Mouse (Mus musculus) cerebellum, adult 2 months (tissue): ENCODE measurements around the gene Hoxc8. TPM values are rescaled to one million over a fixed set of nuclear protein-coding genes. Genes with fewer than 3 reads are reported as not detected.

Source experiments
- DNase-seq, 2 experiments: peaks; one replicate each; pipeline ENCODE4 v3.0.0; 2021
- H3K27ac ChIP-seq: fragments of 200-500 bp; 2 replicates; pipeline ENCODE4 v1.5.1; 2012; ENCODE audit warnings: low read length, control low read depth, inconsistent platforms; ENCODE audit not compliant: insufficient read depth
- H3K27me3 ChIP-seq: fragments of 200-500 bp; 2 replicates; pipeline ENCODE4 v1.6.1; 2012; ENCODE audit warnings: inconsistent platforms, mild to moderate bottlenecking, low read length, moderate library complexity; ENCODE audit not compliant: control insufficient read depth, insufficient read depth
- H3K4me1 ChIP-seq: fragments of 200-500 bp; 2 replicates; pipeline ENCODE4 v1.6.1; 2011; ENCODE audit warnings: low read length; ENCODE audit not compliant: control insufficient read depth, insufficient read depth
- H3K4me3 ChIP-seq: fragments of 200-500 bp; replicated peaks from 2 replicates; pipeline ENCODE3; 2011; ENCODE audit warnings: mild to moderate bottlenecking, low read depth, low read length, control low read depth; ENCODE audit not compliant: insufficient read depth
- CTCF ChIP-seq: fragments of 200-500 bp; IDR thresholded peaks from 2 replicates; pipeline ENCODE4 v1.5.1; 2011; ENCODE audit warnings: low read depth, mild to moderate bottlenecking, control low read depth, low read length, moderate library complexity, borderline replicate concordance; ENCODE audit not compliant: insufficient read depth
- POLR2A ChIP-seq: fragments of 200-500 bp; IDR thresholded peaks from 2 replicates; pipeline ENCODE4 v1.6.1; 2011; ENCODE audit warnings: low read length, control low read depth, borderline replicate concordance; ENCODE audit not compliant: insufficient read depth
- WGBS: fragments of 180-500 bp; shearing (Covaris S2); methylation state at CpG from one replicate; pipeline ENCODE4 v1.1.7; 2018; 5-methylcytosine and 5-hydroxymethylcytosine counted together
- polyA plus RNA-seq: library from polyadenylated mRNA; depleted of rRNA; stranded (reverse); fragments of >200 nt; gene quantifications from 2 replicates; pipeline ENCODE4 v1.2.3, GENCODE M21; 2012

Gene Hoxc8
- polyA plus RNA-seq, 1 experiment = not detected

DNA sequence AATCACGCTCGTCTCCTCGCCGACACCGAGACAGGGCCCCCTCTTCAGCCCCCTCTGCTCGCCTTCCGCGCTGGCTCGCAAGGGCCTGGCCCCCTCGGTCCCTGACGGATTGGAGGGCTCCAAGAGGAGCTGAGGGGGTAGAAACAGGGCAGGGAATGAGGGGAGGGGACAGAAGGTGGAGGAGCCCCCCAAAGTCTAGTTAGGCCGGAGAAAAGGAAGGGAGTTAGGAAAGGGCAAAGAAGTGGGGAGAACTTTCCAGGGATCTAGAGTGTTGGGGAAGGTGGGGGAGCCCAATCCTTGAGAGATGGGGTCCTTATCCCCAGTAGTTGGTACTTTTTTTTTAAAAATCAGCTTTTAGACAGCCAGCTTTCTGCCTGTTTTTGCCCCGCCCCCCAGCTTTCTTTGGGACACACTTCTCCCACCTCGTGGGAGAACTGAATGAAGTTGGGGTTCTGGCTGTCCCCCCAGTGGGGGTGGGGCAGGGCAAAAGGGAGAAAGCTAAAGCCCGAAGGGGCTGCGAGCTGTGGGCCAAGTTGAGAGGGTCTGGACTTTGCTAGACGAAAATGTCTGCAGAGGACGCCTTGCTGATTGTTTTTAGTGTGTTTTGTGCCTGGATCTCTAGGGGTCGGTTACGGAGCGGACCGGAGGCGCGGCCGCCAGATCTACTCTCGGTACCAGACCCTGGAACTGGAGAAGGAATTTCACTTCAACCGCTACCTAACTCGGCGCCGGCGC, 19.9 kb downstream of the Hoxc8 start:
- Histone ChIP-seq H3K27ac (no peak overlapping the region), H3K4me1 (no peaks in the 10 kb centered on the region), H3K4me3 (no peak overlapping the region), H3K27me3 (peaks cover 19% of the 10 kb centered on the region; the same call in 1 of the 2 replicates)
- DNase-seq = no peak
- 2% methylated on average over 31 of the region's 31 CpGs for WGBS
- TF ChIP-seq CTCF = no peak
- TF ChIP-seq POLR2A = no peak

DNA sequence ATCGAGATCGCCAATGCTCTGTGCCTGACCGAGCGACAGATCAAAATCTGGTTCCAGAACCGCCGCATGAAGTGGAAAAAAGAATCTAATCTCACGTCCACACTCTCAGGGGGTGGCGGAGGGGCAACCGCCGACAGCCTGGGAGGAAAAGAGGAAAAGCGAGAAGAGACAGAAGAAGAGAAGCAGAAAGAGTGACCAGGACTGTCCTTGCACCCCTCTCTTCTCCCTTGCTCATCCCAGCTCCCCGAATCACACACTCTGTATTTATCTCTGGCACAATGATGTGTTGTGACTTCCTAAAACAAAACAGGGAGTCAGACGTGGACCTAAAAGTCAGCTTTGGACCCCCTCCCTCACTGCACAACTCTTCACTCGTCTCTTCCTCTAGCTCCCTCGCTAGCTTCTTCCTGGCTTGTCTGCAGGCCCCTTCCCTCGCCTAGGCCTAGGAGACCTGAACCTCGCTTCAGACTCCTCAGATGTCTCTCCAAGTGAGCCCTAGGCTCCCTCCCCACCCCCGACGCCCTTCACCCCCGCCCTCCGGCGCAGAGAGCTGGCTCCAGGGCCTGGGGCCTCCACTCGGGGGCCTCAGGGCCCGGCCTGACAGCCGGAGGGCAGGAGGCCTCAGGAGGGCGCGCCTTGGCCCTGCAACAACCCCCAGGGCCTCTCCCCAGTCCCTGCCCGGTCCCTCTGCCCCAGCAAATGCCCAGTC, 20.6 kb downstream of the Hoxc8 start:
- H3K4me3 ChIP-seq = no peak overlapping the region
- TF ChIP-seq CTCF = no peak
- TF ChIP-seq POLR2A = no peak
- no peaks in the 10 kb centered on the region for H3K4me1 ChIP-seq
- no peak overlapping the region for H3K27ac ChIP-seq
- DNase-seq = no peak
- H3K27me3 ChIP-seq = peaks cover 17% of the 10 kb centered on the region; the same call in 1 of the 2 replicates
- 3% methylated on average over 28 of the region's 28 CpGs for WGBS

- DNase-seq = no peak
- Histone ChIP-seq H3K4me1 (no peaks in the 10 kb centered on the region), H3K4me3 (no peak overlapping the region), H3K27me3 (peaks cover 17% of the 10 kb centered on the region; the same call in 1 of the 2 replicates), H3K27ac (no peak overlapping the region)
- 6% methylated on average over 26 of the region's 26 CpGs for WGBS
- TF ChIP-seq POLR2A (no peak), CTCF (no peak)
These were observed 21.6 kb downstream of the Hoxc8 start for GRCm38 (mm10) chr15:103011928-103012486.

GRCm38 (mm10) chr15:103013238-103013984, 23.0 kb downstream of the Hoxc8 start:
- DNase-seq = no peak
- WGBS = 4% methylated on average over 17 of the region's 17 CpGs
- Histone ChIP-seq H3K27ac (no peak overlapping the region), H3K27me3 (peaks cover 17% of the 10 kb centered on the region; the same call in 1 of the 2 replicates), H3K4me1 (no peaks in the 10 kb centered on the region), H3K4me3 (no peak overlapping the region)
- TF ChIP-seq CTCF (peak; percentile 74), POLR2A (no peak)

DNA sequence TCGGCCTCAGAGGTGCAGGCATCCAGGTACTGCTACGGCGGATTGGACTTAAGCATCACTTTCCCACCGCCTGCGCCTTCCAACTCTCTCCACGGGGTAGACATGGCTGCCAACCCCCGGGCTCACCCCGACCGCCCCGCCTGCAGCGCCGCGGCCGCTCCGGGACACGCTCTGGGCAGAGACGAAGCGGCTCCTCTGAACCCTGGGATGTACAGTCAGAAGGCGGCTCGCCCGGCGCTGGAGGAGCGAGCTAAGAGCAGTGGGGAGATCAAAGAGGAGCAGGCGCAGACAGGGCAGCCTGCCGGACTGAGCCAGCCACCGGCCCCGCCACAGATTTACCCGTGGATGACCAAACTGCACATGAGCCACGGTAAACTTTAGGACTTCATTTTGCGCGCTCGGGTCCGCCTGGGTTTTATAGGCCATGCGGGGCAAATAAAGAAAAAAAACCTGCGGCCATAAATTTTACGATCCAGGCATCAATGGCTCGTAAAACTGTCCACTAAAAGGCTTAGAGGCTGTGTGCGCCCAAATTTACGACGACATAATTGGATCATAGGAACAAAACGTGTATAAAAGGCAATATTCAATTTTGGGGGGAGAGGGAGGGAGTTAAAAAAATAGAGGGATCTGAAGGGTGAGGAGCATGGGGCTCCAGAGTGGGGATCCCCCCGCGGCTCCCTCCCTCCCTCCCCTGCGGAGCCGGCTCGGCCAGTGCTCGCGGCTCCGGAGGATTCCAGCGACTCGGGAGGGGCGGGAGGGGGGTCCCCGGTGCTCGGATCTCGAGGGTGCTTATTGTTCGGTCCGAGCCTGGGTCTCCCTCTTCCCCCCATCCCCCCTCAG, 24.0 kb downstream of the Hoxc8 start:
- Histone ChIP-seq H3K4me3 (no peak overlapping the region), H3K27me3 (peaks cover 17% of the 10 kb centered on the region; the same call in 1 of the 2 replicates), H3K4me1 (no peaks in the 10 kb centered on the region), H3K27ac (no peak overlapping the region)
- WGBS = 1% methylated on average over 57 of the region's 57 CpGs
- no peak for DNase-seq
- TF ChIP-seq CTCF = no peak

GRCm38 (mm10) chr15:103015009-103015399, 24.6 kb downstream of the Hoxc8 start:
- no peak for DNase-seq
- Histone ChIP-seq H3K27ac (no peak overlapping the region), H3K4me3 (no peak overlapping the region), H3K27me3 (peaks cover 16% of the 10 kb centered on the region; the same call in 1 of the 2 replicates), H3K4me1 (no peaks in the 10 kb centered on the region)
- TF ChIP-seq POLR2A = no peak
- TF ChIP-seq CTCF = no peak
- WGBS = 3% methylated on average over 28 of the region's 28 CpGs
